Mouse (Mus musculus): ENCODE results near the gene Trappc2l. TPM values are rescaled to one million over a fixed set of nuclear protein-coding genes. Genes with fewer than 3 reads are reported as not detected.

Gene Trappc2l
- polyA plus RNA-seq (2014; fragmentation: Nextera tagmentation; extraction: Ambion mirVana) = 43.0 and 43.7 TPM in 2 replicates

DNA sequence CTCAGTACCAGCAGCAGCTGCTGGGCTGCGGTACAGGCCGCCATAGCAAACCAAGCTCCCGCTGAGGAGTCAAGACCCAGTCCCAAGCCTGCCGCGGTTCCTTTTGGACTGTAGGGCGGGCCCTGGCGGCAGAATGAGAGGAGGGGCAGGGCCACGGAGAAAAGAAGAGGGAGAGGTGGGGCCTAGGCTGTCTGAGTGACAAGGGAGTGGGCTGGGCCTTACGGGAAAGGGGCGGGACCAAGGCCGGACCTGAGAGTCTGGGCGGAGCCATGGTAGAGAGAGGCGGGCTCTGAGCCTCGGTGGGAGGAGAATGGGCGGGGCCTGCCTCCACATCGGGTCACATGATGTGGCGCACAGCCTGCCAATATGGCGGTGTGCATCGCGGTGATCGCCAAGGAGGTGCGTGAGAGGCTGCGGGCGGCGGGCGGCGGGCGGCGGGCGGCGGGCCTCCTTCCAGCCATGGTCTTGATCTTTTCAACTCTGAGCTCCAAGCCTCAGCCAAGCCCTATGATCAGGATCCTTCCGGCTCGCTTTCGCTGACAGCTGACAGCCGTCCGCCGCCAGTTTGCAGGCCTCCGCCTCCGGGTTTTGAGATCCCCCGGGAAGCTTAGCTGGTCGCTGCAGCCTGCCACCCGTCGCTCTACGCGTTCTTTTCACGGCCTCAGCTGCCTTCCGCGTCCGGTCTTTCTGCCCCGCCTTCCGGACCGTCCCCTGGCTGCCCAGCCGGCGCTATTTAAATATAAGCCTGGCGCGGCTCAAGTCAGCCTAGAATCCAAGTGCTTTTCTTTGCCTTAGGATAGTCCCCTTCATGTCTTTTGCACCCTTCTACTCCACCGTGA, at the start of gene Trappc2l, which contains the start of gene Galns:
Gene Trappc2l (plus strand): TSS at position 346 of the 839 bp plus-strand sequence.
Gene Galns (minus strand): TSS at position 169 of the 839 bp plus-strand sequence.
- H3K9ac ChIP-seq (ENCODE audit: low read length) = peak within 1 kb of the TSS; percentile 76
- no peaks in the 10 kb centered on the region for H3K27me3 ChIP-seq (ENCODE audit: control insufficient read depth, insufficient read depth, low read length)
- H3K4me1 ChIP-seq (ENCODE audit: control insufficient read depth, insufficient read depth, low read length) = peaks cover 14% of the 10 kb centered on the region
- peak; percentile 98 for ATAC-seq (ENCODE audit: low FRiP score)
- peak; percentile 100 for DNase-seq (ENCODE audit: low spot score, missing footprints)
- peak within 1 kb of the TSS; percentile 46 for H3K27ac ChIP-seq (ENCODE audit: low read depth, low read length)
- H3K9me3 ChIP-seq (ENCODE audit: control insufficient read depth, low read length) = no peaks in the 10 kb centered on the region
- H3K36me3 ChIP-seq (ENCODE audit: control insufficient read depth, insufficient read depth, low read length) = no peaks in the 10 kb centered on the region
- H3K4me2 ChIP-seq = peak within 1 kb of the TSS; percentile 91
- peak within 1 kb of the TSS; percentile 62 for H3K4me3 ChIP-seq (ENCODE audit: low read depth, low read length)
- WGBS = under 1% methylated on average over 57 of the region's 57 CpGs

DNA sequence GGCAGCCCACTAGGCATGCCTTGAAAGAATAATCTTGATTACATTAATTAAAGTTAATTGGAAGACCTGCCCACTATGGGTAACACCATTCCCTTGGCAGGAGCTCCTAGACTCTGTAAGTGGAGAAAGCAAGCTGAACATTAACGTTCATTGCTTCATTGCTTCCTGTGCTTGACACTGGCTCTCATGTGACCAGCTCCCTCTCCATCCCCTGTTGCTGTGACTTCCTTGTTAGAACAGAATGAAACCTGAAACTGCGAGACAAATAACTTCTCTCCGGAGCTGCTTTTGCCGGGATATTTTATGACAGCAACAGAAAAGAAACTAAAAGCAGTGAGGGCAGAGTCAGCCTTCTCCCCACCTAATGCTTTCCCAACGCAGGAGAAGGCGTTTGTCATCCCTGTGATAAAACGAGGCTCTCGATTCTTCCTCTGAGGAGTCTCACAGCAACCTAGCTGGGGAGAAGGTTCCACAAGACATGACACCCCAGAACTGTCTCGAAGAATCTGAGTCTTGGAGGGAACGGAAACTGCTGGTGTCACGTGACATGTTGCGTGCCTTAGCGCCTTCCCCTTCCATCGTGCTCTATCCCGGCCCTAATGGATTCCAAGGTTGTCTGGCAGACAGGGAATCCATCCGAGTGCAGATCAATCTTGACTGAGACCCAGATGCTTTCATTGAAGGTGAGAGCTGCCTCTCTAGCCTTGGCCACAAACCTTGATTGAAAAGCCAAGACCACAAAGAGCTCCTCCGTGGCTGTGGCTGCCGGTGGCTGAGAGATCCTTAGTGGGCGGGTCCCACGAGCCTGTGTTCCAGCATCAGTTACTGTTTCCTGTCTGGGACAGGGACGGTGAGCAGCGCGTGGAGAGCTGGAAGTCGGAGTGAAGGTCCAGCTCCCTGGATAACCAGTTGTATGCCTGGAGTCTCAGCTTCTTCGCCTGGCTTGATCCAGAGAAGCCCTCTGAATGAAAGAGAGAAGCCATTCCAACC, 46.8 kb upstream of the Trappc2l start:
- Histone ChIP-seq H3K4me1 (ENCODE audit: control insufficient read depth, insufficient read depth, low read length) (peaks cover 22% of the 10 kb centered on the region), H3K36me3 (ENCODE audit: control insufficient read depth, insufficient read depth, low read length) (peaks cover 3% of the 10 kb centered on the region), H3K4me3 (ENCODE audit: low read depth, low read length) (no peak overlapping the region), H3K9ac (ENCODE audit: low read length) (no peak overlapping the region), H3K27me3 (ENCODE audit: control insufficient read depth, insufficient read depth, low read length) (no peaks in the 10 kb centered on the region), H3K27ac (ENCODE audit: low read depth, low read length) (no peak overlapping the region), H3K4me2 (no peak overlapping the region), H3K9me3 (ENCODE audit: control insufficient read depth, low read length) (no peaks in the 10 kb centered on the region)
- DNase-seq (ENCODE audit: low spot score, missing footprints) = no peak
- ATAC-seq (ENCODE audit: low FRiP score) = no peak
- 89% methylated on average over 25 of the region's 25 CpGs for WGBS

DNA sequence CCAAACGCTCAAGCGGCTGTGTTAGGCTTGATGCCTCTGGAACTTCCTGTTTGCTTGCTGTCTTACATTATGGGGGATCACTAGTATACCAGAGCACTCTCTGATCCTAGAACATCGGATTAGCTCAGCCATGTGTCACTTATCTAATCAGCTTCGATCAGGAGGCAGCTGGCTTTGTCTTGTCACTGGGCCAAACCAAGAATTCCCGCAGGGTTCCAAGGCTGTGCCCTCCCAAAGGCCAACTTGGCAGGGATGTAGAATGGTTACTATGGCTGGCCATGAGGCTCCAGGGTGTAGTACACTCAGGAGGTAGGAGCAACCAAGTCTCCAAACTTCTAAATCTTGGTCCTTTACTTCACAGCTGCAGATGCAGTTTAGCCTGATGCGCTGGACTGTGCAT, 44.7 kb upstream of the Trappc2l start:
- WGBS = 27% methylated on average over 6 of the region's 6 CpGs
- Histone ChIP-seq H3K27me3 (ENCODE audit: control insufficient read depth, insufficient read depth, low read length) (no peaks in the 10 kb centered on the region), H3K9ac (ENCODE audit: low read length) (peak overlapping the region; percentile 91), H3K36me3 (ENCODE audit: control insufficient read depth, insufficient read depth, low read length) (peaks cover 18% of the 10 kb centered on the region), H3K27ac (ENCODE audit: low read depth, low read length) (peak overlapping the region; percentile 85), H3K9me3 (ENCODE audit: control insufficient read depth, low read length) (no peaks in the 10 kb centered on the region), H3K4me2 (peak overlapping the region; percentile 82), H3K4me3 (ENCODE audit: low read depth, low read length) (peak overlapping the region; percentile 83), H3K4me1 (ENCODE audit: control insufficient read depth, insufficient read depth, low read length) (peaks cover 23% of the 10 kb centered on the region)
- no peak for ATAC-seq (ENCODE audit: low FRiP score)
- no peak for DNase-seq (ENCODE audit: low spot score, missing footprints)

DNA sequence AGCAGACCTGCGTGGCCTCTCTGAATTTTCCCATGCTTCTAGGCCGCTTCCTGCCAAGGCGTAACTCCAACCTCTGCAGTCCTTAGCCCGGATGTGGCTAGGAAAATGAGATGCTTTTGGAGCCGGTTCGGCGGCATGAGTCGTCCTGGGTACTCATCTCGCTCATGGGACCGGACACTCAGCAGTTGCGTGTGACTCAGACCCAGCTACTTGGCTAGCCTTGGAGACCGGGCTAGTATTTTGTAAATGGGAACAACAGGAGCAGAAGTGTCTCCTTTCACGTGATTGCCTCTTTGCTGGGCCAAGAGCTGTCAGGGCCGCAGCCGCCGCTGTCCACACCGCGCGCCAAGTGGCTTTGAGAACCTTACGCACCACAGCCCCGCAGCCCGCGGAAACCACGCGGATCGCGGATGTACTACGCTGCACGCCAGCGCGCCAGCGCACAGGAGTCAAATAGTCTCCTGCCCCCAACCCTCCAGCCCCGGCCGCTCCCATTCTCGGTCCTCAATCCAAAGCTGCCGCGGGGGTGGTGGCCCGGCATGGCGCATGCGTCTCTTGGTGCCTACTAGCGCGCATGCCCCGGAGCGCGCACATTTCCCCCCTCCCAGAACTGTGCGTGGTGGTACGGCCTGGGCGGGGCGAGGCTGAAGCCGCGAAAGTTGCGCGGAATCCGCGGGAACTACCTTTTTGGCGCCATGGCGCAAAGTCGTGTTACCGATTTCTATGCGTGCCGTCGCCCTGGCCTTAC, 43.9 kb upstream of the Trappc2l start, which contains the start of gene Cdt1:
Gene Cdt1 (plus strand): TSS at position 655 of the 748 bp plus-strand sequence.
- Histone ChIP-seq H3K27me3 (ENCODE audit: control insufficient read depth, insufficient read depth, low read length) (no peaks in the 10 kb centered on the region), H3K36me3 (ENCODE audit: control insufficient read depth, insufficient read depth, low read length) (peaks cover 23% of the 10 kb centered on the region), H3K4me2 (peak within 1 kb of the TSS; percentile 82), H3K9me3 (ENCODE audit: control insufficient read depth, low read length) (no peaks in the 10 kb centered on the region), H3K4me3 (ENCODE audit: low read depth, low read length) (peak within 1 kb of the TSS; percentile 83), H3K9ac (ENCODE audit: low read length) (peak within 1 kb of the TSS; percentile 91), H3K27ac (ENCODE audit: low read depth, low read length) (peak within 1 kb of the TSS; percentile 85), H3K4me1 (ENCODE audit: control insufficient read depth, insufficient read depth, low read length) (peaks cover 23% of the 10 kb centered on the region)
- peak; percentile 99 for DNase-seq (ENCODE audit: low spot score, missing footprints)
- peak; percentile 94 for ATAC-seq (ENCODE audit: low FRiP score)
- WGBS = 1% methylated on average over 62 of the region's 62 CpGs

DNA sequence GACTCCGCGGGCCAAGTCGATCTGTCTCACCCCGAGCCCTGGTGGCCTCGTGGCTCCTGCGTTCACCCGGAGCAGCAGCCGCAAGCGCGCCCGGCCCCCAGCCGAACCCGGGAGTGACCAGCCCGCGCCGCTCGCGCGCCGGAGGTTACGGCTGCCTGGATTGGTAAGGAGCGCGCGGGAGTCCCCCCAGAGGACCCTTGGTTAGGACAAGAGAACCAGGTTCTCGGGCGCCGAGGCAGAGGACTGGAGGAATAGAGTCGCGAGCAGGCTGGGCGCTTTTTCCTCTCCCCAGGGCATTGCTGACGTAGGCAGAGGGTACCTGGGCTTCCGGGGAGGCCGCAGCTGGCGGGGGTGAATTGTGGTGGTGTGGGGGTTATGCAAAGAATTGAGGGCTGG, 43.3 kb upstream of the Trappc2l start:
- peak; percentile 68 for ATAC-seq (ENCODE audit: low FRiP score)
- peaks cover 23% of the 10 kb centered on the region for H3K4me1 ChIP-seq (ENCODE audit: control insufficient read depth, insufficient read depth, low read length)
- no peaks in the 10 kb centered on the region for H3K27me3 ChIP-seq (ENCODE audit: control insufficient read depth, insufficient read depth, low read length)

DNA sequence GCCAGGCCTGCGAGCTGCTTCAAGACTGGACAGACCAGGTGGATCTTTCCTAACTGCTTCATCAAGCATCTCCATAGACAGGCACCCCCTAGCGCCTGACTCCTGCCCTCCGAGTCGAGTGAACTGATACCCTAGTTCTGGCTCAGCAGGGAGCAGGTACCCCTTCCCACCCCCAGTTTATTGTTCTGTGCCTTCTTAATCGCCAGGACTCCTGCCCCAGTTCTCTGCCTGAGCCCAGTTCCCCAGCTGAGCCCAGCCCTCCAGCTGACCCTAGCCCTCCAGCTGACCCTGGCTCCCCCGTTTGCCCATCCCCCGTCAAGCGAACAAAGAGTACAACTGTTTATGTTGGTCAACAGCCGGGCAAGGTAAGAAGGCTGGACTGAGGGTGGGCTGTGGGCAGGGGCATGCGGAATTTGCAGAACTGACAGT, 42.5 kb upstream of the Trappc2l start:
- 14% methylated on average over 10 of the region's 10 CpGs for WGBS
- Histone ChIP-seq H3K4me2 (peak overlapping the region; percentile 82), H3K4me3 (ENCODE audit: low read depth, low read length) (peak overlapping the region; percentile 83), H3K4me1 (ENCODE audit: control insufficient read depth, insufficient read depth, low read length) (peaks cover 23% of the 10 kb centered on the region), H3K9ac (ENCODE audit: low read length) (peak overlapping the region; percentile 91), H3K36me3 (ENCODE audit: control insufficient read depth, insufficient read depth, low read length) (peaks cover 23% of the 10 kb centered on the region), H3K27me3 (ENCODE audit: control insufficient read depth, insufficient read depth, low read length) (no peaks in the 10 kb centered on the region), H3K27ac (ENCODE audit: low read depth, low read length) (no peak overlapping the region), H3K9me3 (ENCODE audit: control insufficient read depth, low read length) (no peaks in the 10 kb centered on the region)
- no peak for ATAC-seq (ENCODE audit: low FRiP score)
- peak; percentile 90 for DNase-seq (ENCODE audit: low spot score, missing footprints)

More for the DNA sequence above, 43.3 kb upstream of the Trappc2l start:
- peaks cover 23% of the 10 kb centered on the region for H3K36me3 ChIP-seq (ENCODE audit: control insufficient read depth, insufficient read depth, low read length)
- H3K4me2 ChIP-seq = peak overlapping the region; percentile 82
- no peak for DNase-seq (ENCODE audit: low spot score, missing footprints)
- H3K27ac ChIP-seq (ENCODE audit: low read depth, low read length) = peak overlapping the region; percentile 82
- whole genome bisulfite sequencing = under 1% methylated on average over 34 of the region's 34 CpGs
- peak overlapping the region; percentile 91 for H3K9ac ChIP-seq (ENCODE audit: low read length)
- no peaks in the 10 kb centered on the region for H3K9me3 ChIP-seq (ENCODE audit: control insufficient read depth, low read length)
- peak overlapping the region; percentile 83 for H3K4me3 ChIP-seq (ENCODE audit: low read depth, low read length)

DNA sequence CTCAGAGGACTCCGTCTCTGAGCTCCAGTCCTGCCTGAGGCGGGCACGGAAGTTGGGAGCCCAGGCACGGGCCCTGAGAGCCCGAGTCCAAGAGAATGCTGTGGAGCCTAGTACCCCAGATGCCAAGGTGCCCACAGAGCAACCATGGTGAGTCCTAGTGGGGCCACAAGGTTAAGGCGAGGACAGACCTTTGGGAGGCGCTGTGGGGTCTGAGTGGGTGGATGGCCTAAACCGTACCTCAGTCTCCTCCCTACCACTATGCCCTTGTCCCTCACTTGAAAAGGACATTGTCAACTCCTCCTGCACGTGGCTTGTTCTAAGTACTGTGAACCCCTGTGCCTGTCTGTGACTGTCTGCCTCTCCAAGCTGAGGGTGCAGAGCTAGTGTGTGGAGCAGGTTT, 42.1 kb upstream of the Trappc2l start:
- H3K4me2 ChIP-seq = peak overlapping the region; percentile 82
- peaks cover 25% of the 10 kb centered on the region for H3K4me1 ChIP-seq (ENCODE audit: control insufficient read depth, insufficient read depth, low read length)
- peak overlapping the region; percentile 91 for H3K9ac ChIP-seq (ENCODE audit: low read length)
- H3K27me3 ChIP-seq (ENCODE audit: control insufficient read depth, insufficient read depth, low read length) = no peaks in the 10 kb centered on the region
- H3K9me3 ChIP-seq (ENCODE audit: control insufficient read depth, low read length) = no peaks in the 10 kb centered on the region
- ATAC-seq (ENCODE audit: low FRiP score) (no peak), DNase-seq (ENCODE audit: low spot score, missing footprints) (no peak)
- peaks cover 26% of the 10 kb centered on the region for H3K36me3 ChIP-seq (ENCODE audit: control insufficient read depth, insufficient read depth, low read length)
- 72% methylated on average over 9 of the region's 9 CpGs for WGBS
- peak overlapping the region; percentile 83 for H3K4me3 ChIP-seq (ENCODE audit: low read depth, low read length)
- no peak overlapping the region for H3K27ac ChIP-seq (ENCODE audit: low read depth, low read length)

DNA sequence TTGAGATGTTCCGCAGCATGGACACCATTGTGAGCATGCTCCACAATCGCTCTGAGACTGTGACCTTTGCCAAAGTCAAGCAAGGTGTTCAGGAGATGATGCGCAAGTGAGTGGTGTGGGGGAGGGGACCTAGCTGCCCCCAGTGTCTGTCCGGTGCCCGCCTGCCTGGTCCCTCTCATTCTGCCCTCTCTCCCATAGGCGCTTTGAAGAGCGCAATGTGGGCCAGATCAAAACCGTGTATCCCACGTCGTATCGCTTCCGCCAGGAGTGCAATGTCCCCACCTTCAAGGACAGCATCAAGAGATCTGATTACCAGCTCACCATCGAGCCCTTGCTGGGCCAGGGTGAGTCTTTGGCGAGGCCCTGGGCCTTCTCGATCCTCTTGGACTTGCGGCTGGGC, 41.4 kb upstream of the Trappc2l start:
- H3K4me3 ChIP-seq (ENCODE audit: low read depth, low read length) = no peak overlapping the region
- H3K9me3 ChIP-seq (ENCODE audit: control insufficient read depth, low read length) = no peaks in the 10 kb centered on the region
- DNase-seq (ENCODE audit: low spot score, missing footprints) (no peak), ATAC-seq (ENCODE audit: low FRiP score) (no peak)
- H3K27me3 ChIP-seq (ENCODE audit: control insufficient read depth, insufficient read depth, low read length) = no peaks in the 10 kb centered on the region
- H3K9ac ChIP-seq (ENCODE audit: low read length) = no peak overlapping the region
- H3K36me3 ChIP-seq (ENCODE audit: control insufficient read depth, insufficient read depth, low read length) = peaks cover 26% of the 10 kb centered on the region
- no peak overlapping the region for H3K27ac ChIP-seq (ENCODE audit: low read depth, low read length)
- WGBS = 97% methylated on average over 16 of the region's 16 CpGs
- H3K4me2 ChIP-seq = no peak overlapping the region
- H3K4me1 ChIP-seq (ENCODE audit: control insufficient read depth, insufficient read depth, low read length) = peaks cover 30% of the 10 kb centered on the region

Data from midbrain, embryonic 11.5 days (tissue).